Mouse (Mus musculus): ENCODE measurements at regions not wholly inside any gene's neighbourhood (a gene's known extent, or its start where the extent isn't known, plus 50 kb on each side); places are given as distances from the start of the nearest gene placed in this dataset.

DNA sequence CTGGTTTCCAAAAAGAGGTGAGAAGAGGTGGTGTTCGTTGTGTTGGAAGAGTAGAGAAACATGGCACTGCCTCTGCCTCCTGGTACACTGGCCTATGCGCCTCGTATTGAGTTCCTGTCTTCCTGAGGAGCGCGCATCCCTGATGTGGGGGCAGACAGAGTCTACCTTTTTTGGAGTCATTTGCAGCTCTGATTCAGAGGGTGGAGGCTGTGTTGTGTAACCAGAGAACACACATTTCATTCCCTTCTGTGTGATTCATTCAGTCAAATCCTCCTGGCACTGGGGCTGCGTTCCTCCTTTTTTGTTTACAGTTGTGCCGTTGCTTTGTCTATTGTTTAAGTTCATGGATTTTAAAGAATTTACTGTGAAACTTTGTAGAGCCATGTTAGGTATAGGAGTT, 265.8 kb downstream of the Ccdc91 start:
- TF ChIP-seq POU5F1 (IDR thresholded peaks at IDR 0.05; ENCODE audit: borderline replicate concordance, low read length) (no peak), CTCF (conservative IDR thresholded peaks at IDR 0.05; ENCODE audit: low read length) (no peak)
